Mouse (Mus musculus) C3H10T1/2 (cell line): ENCODE data around the gene Guk1. TPM values are rescaled to one million over a fixed set of nuclear protein-coding genes. Genes with fewer than 3 reads are reported as not detected.

Source experiments
- polyA plus RNA-seq, 2 experiments: library from polyadenylated mRNA; unstranded; fragments of >200 nt; fragmentation: generic; extraction: Trizol; gene quantifications; one replicate each; pipeline ENCODE4 v1.2.1; 2012; ENCODE audit warnings: missing spikeins in 2 of 2

The Guk1 gene
- 100 to 1,000 TPM; 116 to 118 TPM for polyA plus RNA-seq

GRCm38 (mm10) chr11:59192059-59192386 lies at the start of gene Guk1:
TSS of gene Guk1 (minus strand) at chr11:59192212.

GRCm38 (mm10) chr11:59228122-59228953 lies 36.3 kb upstream of the Guk1 start, which contains the start of gene Arf1:
TSS of gene Arf1 (minus strand) at chr11:59228270.

GRCm38 (mm10) chr11:59208153-59208831 lies 16.3 kb upstream of the Guk1 start, which contains the start of gene 2310033P09Rik:
TSS of gene 2310033P09Rik (plus strand) at chr11:59208321.

GRCm38 (mm10) chr11:59202081-59202995 lies 10.3 kb upstream of the Guk1 start, which contains the start of gene Mrpl55:
TSS of gene Mrpl55 (plus strand) at chr11:59202486.

GRCm38 (mm10) chr11:59182864-59183331 lies 9.1 kb downstream of the Guk1 start, which contains the start of gene Gjc2:
TSS of gene Gjc2 (minus strand) at chr11:59183213.

GRCm38 (mm10) chr11:59163255-59164236 lies 28.5 kb downstream of the Guk1 start, which contains the start of gene Iba57:
TSS of gene Iba57 (minus strand) at chr11:59163739.

GRCm38 (mm10) chr11:59135904-59136452 lies 56.0 kb downstream of the Guk1 start, which contains the start of gene Obscn:
TSS of gene Obscn (minus strand) at chr11:59136402.

Other genes with a start within 250 kb of the Guk1 start
- gene Hist3h2ba, start 243.3 kb downstream of the Guk1 start, polyA plus RNA-seq, result under 1 TPM; 0.05 to 0.38 TPM
- 10 to 100 TPM in 1 of 2 experiments, 1 to 10 TPM in 1; 3.7 to 31.0 TPM for gene Hist3h2a, start 237.5 kb downstream of the Guk1 start, polyA plus RNA-seq
- under 1 TPM; 0.05 to 0.61 TPM for gene Trim17, start 237.5 kb downstream of the Guk1 start, polyA plus RNA-seq
- 10 to 100 TPM in 1 of 2 experiments, 1 to 10 TPM in 1; 6.5 to 24.8 TPM for gene Trim11, start 214.1 kb downstream of the Guk1 start, polyA plus RNA-seq
- gene Obscn, start 55.8 kb downstream of the Guk1 start, polyA plus RNA-seq, result under 1 TPM; 0.01 to 0.12 TPM
- gene Iba57, start 28.5 kb downstream of the Guk1 start, polyA plus RNA-seq, result 1 to 10 TPM; 2.6 to 3.3 TPM
- gene Gjc2, start 9.0 kb downstream of the Guk1 start, polyA plus RNA-seq, result under 1 TPM in 1 of 2 experiments, not detected in 1; 0.25 TPM
- gene Mrpl55, start 10.3 kb upstream of the Guk1 start, polyA plus RNA-seq, result 10 to 100 TPM; 36.2 to 41.8 TPM
- 10 to 100 TPM; 30.8 to 43.7 TPM for gene 2310033P09Rik, start 16.1 kb upstream of the Guk1 start, polyA plus RNA-seq
- gene Arf1, start 36.1 kb upstream of the Guk1 start, polyA plus RNA-seq, result 100 to 1,000 TPM; 232 to 474 TPM
- gene Wnt3a, start 98.5 kb upstream of the Guk1 start, polyA plus RNA-seq, result not detected
- under 1 TPM; 0.29 to 0.68 TPM for gene Wnt9a, start 114.7 kb upstream of the Guk1 start, polyA plus RNA-seq
- gene Prss38, start 183.4 kb upstream of the Guk1 start, polyA plus RNA-seq, result under 1 TPM in 1 of 2 experiments, not detected in 1; 0.04 TPM